Mouse (Mus musculus) liver, adult (tissue): ENCODE measurements around the gene Zfr2.

ENCODE experiments used
- GATA4 ChIP-seq: IDR thresholded peaks from 2 replicates; pipeline ENCODE4 v1.6.1; 2014; ENCODE audit warnings: mild to moderate bottlenecking, low read length; ENCODE audit not compliant: insufficient replicate concordance

Zfr2 gene

GRCm38 (mm10) chr10:81301321-81301720, 68.4 kb downstream of the Zfr2 start:
- no peak for TF ChIP-seq GATA4
